In the genomic region with DNA sequence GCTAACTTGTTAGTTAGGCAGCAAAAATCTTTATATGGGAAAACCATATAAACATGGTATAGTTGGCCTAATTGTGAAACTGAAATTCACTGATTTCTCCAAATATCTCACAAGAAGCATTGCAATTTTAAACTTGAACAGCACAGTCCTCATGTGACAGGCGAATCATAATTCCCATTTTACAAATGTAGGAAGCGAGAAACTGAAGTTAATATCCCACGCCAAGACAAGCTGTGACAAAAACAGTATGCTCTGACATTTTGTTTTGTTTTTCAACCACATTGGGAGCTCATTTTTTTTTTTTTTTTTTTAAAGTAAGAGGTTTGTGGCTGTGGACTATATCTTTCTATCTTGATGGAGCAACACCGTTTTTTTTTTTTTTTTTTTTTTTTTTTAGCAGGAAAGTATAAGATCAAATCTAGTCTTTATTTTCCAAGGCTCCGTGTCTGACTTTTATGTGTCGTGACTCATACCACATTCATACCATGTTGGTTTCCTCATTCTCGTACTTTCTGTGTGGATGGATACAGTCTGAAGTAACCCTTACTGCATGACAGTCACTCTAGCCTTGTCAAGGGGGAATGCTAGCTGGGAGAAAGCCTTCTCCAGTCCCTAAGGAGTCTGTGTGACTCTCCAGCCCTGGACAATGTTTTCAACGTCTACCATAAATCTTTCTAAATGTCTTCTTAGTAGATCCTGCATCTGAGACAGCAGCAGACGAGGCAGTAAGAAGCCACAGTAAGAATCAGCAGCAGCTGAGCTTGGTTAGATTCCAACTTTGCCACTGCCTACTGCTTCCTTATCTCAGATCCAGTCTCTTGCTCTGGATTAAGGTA, we compare ENCODE assay signal across 8 mouse cellular contexts. TPM values are rescaled to one million over a fixed set of nuclear protein-coding genes. Genes with fewer than 3 reads are reported as not detected.
A peak's percentile ranks its signal among the peaks of the same experiment; 100 is the strongest.
DNase-seq lines count a peak whose midpoint lies in the region; ATAC-seq and TF ChIP-seq lines count a peak whose summit lies in the region.

No protein-coding gene starts in this region.

- no peaks in the 10 kb centered on the region for H3K27me3 ChIP-seq in liver, postnatal 0 days (ENCODE audit: insufficient read depth, low read length)

- peak overlapping the region; percentile 63 for H3K4me2 ChIP-seq in liver, postnatal 0 days (ENCODE audit: low read depth, low read length)

- intact Hi-C loops in left cerebral cortex, postnatal 25 days (cut with DNase I): loop anchor here (5.0 to 10.0 kb wide), 4 partner anchors 105 to 192 kb away; a partner anchor contains a TSS
- intact Hi-C loops in left cerebral cortex, postnatal 10 days (cut with DNase I): loop anchor here (10.0 kb wide), 2 partner anchors 118 to 192 kb away; a partner anchor contains a TSS

- peak overlapping the region; percentile 94 for H3K9ac ChIP-seq in liver, postnatal 0 days (replicated peaks)

- H3K4me3 ChIP-seq in liver, postnatal 0 days (ENCODE audit: low read depth, low read length): peak overlapping the region; percentile 80

- peak; percentile 12; the same call in 1 of the 2 replicates for TF ChIP-seq EP300 in liver, postnatal 0 days (IDR thresholded peaks at IDR 0.05; ENCODE audit: low read depth)

- ATAC-seq in liver, postnatal 0 days: no peak

- TF ChIP-seq CTCF in liver, postnatal 0 days (IDR thresholded peaks at IDR 0.05; ENCODE audit: low read depth): no peak

- DNase-seq in left cerebral cortex, postnatal 25 days (ENCODE audit: low spot score in 2 of 2): peak; percentile 51 to 64
- no peak for DNase-seq in left cerebral cortex, postnatal 10 days (ENCODE audit: extremely low spot score in 1 of 2, low spot score in 2 of 2)
- peak; percentile 22 for DNase-seq in adrenal gland, postnatal 14 days
- peak; percentile 23 for DNase-seq in gonadal fat pad, adult 2 months (ENCODE audit: low read depth)
- no peak for DNase-seq in liver, postnatal 0 days
- no peak for DNase-seq in urinary bladder, postnatal 14 days (ENCODE audit: low spot score)
- no peak for DNase-seq in T-cell, adult 2 months (ENCODE audit: low spot score)
- DNase-seq in frontal cortex, postnatal 25 days (ENCODE audit: low spot score in 2 of 2): no peak

- H3K9me3 ChIP-seq in liver, postnatal 0 days (ENCODE audit: low read length): no peaks in the 10 kb centered on the region

- peak overlapping the region; percentile 98 for H3K27ac ChIP-seq in liver, postnatal 0 days (ENCODE audit: low read depth)

- WGBS in liver, postnatal 0 days (ENCODE audit: insufficient replicate concordance): 40% methylated on average over 9 of the region's 9 CpGs

- H3K36me3 ChIP-seq in liver, postnatal 0 days (replicated peaks; ENCODE audit: insufficient read depth, low read length): peaks cover 6% of the 10 kb centered on the region

- peaks cover 11% of the 10 kb centered on the region for H3K4me1 ChIP-seq in liver, postnatal 0 days (ENCODE audit: insufficient read depth)

RNA-seq across cellular contexts. Expression of a gene that starts 0.8 kb away (rescaled TPM):
- 10 to 100 TPM; 28.5 to 30.5 TPM for total RNA-seq in left cerebral cortex, postnatal 25 days (2021)
- 10 to 100 TPM; 20.0 to 20.4 TPM for total RNA-seq in left cerebral cortex, postnatal 10 days (2021)
- 19.3 and 23.7 TPM in 2 replicates for total RNA-seq in adrenal gland, postnatal 14 days (2021)
- polyA plus RNA-seq in gonadal fat pad, adult 2 months (2012; rRNA removed): 7.1 and 8.4 TPM in 2 replicates
- polyA plus RNA-seq in liver, postnatal 0 days (2015; fragmentation: Nextera tagmentation; extraction: Ambion mirVana): 6.5 and 8.4 TPM in 2 replicates

Comparison
In these comparisons a context has a peak if more than half of its experiments do, and no peak if none do; other contexts are left out.
1. DNase-seq: peak in left cerebral cortex, postnatal 25 days (2 of 2), adrenal gland, postnatal 14 days (single experiment) and gonadal fat pad, adult 2 months (single experiment); none in left cerebral cortex, postnatal 10 days (0 of 2), liver, postnatal 0 days (single experiment), urinary bladder, postnatal 14 days (single experiment), T-cell, adult 2 months (single experiment) and frontal cortex, postnatal 25 days (0 of 2).